Mouse (Mus musculus) 416B (cell line): ENCODE results near the gene Tnfrsf13b.
"Not testable (repeated sequence)": the region's sequence is repeated elsewhere in the genome, so short reads cannot be mapped to it uniquely, and the experiment has no call there.

Source experiments
- DNase-seq: peaks from one replicate; pipeline ENCODE4 v3.0.0; 2011; ENCODE audit warnings: low read depth

Gene Tnfrsf13b

DNA sequence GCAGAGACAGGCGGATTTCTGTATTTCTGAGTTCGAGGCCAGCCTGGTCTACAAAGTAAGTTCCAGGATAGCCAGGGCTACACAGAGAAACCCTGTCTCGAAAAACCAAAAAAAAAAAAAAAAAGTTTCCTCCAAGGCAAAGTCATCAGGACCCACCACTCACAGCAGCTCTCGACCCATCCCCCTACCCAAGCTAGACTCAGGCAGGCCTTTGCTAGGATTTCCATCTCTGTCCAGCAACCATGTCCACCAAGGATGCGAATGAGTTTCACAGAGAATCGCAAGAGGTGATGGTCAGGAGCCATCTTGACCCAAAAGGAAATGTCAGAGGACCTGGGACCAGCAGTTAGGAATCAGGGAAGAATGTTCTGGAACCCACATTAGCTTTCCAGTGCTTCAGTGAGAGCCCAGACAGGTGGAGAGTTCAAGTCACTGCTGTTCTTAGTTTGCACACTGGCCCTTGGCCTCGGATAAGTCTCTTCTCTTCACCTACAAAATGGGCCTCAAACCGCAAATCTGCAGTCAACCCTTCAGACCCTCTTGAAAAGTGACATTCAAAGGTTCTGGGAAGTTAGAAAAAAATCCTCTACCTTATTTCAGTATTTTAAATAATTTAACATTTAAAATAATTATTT is 983 bp downstream of the Tnfrsf13b start:
- DNase-seq = no peak

DNA sequence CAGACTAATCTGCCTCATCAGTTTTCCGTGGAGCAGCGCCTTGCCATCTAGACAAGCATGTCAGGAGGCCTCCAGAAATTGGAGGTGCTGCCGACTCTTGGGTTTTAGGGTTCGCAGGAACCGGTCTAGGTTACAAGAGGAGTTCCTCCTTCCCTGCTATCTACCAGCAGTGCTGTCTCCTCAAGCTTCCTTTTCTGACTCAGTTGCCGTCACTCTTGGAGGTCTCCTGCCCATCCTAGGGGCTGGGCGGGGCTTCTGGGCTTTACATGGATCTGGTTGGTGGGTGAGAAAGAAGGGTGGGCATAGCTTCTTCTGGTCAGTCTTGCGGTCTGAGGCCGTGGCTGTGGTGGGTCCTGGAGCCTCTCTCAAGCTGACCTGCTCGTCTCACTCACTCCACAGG is 2.8 kb downstream of the Tnfrsf13b start:
- DNase-seq = no peak

DNA sequence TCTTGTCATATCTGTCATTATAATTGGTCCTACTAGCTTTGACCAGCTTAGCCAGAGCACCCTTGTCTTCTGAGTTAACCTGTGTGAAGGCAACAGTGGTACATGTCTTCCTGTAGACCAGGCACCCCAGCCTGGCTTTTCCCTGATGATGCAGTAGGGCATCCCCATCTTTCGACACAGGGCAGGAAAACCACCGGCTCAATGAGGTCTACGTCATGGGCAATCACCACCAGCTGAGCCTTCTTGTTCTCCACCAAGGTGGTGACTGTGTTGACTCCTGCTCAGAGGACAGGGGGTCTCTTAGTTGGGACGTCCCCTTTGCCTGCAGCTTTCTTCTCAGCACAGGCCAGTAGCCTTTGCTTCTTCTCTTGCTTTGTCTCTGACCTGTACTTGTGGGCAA is 4.1 kb downstream of the Tnfrsf13b start:
- not testable (repeated sequence) for DNase-seq

DNA sequence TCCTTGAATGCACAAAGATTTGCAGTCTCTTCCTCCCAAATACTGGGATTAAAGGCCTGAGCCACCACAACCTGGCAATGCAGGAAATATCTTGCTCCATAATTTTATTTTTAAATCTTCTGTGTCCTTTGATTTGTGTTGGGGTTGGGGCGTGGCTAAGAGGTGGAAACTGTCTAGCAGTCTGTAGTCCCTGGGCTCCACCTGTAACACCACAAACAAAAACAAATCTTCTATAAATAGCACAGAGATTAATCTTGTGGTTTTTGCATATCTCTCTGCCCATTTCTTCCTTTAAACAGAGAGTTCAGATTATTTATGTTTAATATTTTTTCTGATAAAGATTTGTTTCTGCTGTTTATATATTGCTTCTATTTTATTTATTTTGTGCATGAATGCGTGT is 6.4 kb downstream of the Tnfrsf13b start:
- DNase-seq = no peak

DNA sequence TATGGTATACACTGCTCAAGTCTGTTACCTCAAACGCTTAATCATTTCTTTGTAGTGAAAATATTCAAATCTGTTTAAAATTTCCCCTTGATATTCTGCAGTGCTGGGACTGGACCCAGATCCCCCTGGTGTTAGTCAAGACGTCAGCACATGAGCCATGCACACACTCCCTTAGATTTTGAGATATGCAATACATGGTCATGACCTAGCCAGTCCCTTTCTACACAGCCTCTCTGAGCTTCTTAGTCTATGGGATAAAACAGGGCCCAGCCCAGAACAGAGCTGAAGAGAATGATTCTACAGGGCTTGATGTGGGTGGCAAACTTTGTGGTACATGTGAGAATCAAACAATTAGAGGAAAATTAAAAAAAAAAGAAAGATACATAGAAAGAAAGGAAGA is 15.1 kb downstream of the Tnfrsf13b start:
- DNase-seq = peak; percentile 17

DNA sequence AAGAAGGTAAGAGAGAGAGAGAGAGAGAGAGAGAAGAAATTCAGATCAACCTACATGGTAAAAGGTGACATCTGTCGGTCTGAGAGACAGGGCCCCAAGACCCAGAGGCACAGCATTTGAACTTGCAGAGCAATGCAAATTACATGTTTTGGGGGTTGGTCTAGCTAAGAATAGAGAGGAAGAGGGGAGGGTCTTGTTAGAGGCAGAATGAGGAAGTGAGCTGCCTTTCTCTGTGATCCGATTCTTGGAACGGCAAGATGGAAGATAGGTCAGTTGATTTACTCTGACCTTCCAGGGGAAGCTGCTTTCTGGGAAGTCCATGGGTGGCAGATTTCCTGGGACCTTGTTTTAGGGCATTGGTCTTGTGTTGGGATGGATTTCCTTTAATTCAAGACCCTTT is 15.7 kb downstream of the Tnfrsf13b start:
- DNase-seq = peak; percentile 94

DNA sequence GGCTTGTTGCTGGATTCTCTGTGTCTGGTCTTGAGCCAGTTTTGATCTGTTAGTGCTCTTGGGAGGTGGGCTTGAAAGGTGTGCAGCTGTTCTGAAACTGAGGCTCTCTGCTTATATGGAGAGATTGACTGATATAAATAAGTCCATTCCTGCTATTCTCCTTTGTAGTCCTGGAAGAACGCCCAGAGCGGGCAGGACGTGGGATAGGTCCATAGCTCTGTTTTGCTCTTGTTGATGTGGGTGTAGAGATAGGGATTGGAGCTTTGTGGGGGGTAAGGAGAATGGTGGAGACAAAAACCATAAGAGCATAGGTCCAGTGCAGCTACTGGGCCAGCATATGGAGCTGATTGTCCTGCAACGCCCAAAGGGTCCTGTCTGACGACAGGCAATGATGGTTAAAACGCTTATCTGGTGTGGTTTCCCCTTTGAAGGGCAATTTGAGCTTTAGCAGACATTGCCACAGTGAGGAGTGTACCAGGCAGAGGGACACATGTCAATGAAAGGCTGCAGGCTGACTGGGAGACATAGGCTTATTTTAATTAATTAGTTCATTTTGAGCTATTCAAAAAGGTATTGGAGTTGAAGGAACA is 16.5 kb downstream of the Tnfrsf13b start:
- peak; percentile 77 for DNase-seq

DNA sequence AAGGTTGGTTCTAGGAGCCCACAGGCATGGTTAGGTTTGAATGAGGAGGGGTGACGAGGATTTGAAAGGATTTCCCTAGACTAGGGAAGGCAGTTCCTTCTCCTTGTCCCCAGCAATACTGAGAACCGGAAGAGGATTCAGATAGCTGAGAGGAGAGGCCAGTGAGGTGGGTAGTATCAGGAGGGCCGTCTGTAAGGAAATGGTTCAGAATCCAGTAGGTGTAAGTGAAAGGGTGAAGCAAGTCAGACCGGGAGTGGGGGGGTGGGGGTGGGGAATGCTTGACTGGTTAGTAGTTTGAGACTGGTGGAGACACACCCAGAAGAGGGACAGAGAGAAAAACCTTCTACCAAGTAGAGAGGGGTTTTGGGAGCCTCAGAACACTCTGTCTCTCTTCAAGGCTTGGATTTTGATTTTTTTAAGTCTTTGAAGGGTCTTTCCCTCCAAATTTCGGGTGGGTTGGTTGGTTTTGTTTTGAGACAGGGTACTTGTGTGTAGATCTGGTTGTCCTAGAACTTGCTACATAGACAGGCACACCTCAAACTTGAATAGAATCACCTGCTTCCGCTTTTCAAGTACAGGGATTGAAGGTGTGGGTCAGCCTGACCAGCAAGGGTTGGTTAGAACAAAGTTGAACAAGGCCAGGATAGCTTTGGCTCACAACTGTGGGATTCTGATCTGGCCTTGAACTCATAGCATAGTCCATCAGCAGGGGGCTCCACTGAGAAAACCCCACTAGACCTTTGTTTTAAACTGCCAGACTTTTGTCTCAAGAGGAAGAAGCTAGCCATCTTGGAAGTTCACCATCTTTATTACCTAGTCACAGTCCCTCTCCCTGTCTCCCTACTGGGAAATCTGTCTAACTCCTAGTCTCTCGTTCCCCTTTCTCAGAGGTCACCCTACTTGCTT is 17.3 kb downstream of the Tnfrsf13b start:
- DNase-seq = peak; percentile 69

DNA sequence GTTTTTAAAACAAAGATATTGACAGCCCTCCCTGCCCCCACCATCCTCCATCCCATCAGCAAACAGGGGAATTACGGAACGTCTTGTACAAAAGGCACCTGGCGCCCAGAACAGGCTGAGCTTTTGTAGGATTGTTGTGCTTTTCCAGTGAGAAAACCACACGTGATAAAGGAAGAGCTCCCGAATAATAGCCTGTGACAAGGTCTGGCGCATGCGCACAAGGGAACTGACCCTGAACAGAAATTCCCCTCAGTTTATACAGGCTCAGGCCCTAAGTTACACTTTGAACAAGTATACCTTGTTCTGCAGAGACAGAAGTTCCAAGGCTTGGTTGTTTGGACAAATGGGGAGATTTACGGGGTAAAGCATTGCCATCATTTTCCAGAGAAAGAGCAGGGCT is 19.0 kb downstream of the Tnfrsf13b start:
- DNase-seq = no peak

DNA sequence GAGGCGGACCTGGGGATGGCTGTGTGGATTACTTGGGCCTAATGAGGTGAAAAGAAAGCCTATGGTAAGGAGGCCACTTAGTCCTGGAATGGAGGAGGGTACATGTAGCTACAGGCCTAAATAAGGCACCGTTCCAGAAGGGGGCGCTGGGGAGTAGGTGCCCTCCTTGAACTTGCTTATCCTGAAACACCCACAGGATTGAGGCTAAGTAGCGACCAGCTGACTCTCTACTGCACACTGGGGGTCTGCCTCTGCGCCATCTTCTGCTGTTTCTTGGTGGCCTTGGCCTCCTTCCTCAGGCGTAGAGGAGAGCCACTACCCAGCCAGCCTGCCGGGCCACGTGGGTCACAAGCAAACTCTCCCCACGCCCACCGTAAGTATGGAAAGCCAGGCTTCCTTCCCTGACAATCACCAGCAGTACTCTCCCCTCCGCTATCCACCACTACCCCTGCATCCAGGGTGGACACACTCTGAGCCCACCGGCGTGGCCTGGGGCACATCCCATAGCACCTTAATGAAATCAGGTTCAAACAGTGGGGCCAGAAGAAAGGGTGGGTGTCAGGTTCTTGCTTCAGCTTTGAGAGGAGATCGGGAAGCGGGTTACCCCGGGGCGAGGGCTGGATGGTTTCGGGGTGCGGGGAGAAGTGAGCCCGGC is 20.2 kb downstream of the Tnfrsf13b start:
- peak; percentile 60 for DNase-seq

DNA sequence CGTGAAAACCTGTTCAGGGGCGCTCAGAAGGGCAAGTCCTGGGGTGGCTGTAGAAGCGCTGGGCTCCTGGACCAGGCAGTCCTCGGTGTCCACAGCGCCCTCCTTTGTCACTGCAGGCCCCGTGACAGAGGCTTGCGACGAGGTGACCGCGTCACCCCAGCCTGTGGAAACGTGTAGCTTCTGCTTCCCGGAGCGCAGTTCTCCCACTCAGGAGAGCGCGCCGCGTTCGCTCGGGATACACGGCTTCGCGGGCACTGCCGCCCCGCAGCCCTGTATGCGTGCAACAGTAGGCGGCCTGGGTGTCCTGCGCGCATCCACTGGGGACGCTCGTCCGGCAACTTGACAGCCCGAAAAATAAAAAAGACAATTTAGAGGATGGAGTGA is 20.7 kb downstream of the Tnfrsf13b start:
- DNase-seq = no peak

DNA sequence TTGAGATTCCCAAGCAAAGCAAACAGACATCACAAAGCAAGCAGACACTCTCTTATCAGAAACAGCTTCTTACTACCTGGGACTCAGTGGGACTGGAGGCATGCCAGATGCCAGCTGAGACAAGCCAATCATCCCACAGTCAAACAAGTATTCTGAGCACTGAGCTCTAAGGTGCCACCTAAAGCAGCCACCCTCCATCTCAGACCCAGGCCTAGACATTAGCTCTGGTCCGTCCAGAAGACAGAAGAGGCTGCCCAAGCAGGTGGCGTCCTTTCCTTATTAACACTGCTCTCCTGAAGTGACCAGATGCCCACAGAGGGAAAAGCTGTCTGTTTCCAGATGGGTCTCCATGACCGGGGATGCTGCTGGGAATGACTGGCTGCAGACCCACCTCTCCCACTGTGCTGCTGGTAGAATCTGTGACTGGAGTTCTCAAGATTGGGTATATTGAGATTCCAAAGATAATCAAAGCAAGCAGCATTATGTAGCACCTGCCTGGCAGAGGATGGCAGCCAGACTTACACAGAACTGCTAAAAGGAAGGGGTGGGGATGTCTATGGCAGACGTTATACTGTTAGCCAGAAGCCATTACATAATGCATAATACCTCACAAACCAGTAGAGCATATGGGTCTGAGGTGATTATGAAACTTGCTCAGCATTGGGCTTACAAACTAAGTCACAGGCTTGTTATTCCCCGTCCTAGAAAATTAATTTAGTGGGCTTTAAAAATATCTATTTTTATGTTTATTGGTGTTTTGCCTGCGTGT is 23.9 kb downstream of the Tnfrsf13b start:
- no peak for DNase-seq

DNA sequence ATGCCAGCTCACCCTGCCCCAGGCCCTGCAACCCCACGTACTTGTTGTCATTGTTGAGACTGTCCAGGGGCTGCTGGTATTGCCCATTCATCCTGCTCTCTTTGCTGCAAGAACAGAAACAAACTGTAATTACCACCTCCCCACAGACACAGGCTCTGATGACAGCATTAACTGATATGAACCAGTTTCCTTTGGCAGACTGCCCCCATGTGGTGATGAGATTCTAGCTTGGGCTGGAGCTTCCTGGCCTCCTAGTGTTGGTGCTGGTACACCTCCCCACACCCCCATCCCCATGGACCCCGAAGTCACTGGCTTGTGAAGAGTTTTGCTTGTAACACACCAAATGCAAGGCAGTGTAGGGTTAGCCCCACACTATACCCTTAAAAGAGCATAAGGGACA is 29.2 kb downstream of the Tnfrsf13b start:
- peak; percentile 66 for DNase-seq

DNA sequence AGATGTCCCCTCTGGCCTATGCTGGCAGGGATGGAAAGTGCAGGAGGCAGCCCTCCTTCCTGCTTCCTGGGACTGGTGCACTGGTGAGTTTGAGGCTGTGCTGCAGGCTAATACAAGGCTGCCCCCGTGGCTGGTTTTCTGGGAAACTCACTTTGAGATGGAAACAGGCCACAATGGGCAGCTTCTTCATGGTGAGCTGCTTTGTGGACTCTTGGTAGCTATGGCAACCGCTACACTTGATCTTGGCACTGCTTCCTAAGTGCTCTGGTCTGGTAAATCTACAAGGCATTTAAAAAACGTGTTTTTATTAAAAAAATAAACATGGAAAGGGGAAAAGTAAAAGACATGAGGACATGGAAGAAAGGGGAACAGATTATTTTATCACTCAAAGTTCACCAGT is 31.6 kb downstream of the Tnfrsf13b start:
- DNase-seq = no peak

DNA sequence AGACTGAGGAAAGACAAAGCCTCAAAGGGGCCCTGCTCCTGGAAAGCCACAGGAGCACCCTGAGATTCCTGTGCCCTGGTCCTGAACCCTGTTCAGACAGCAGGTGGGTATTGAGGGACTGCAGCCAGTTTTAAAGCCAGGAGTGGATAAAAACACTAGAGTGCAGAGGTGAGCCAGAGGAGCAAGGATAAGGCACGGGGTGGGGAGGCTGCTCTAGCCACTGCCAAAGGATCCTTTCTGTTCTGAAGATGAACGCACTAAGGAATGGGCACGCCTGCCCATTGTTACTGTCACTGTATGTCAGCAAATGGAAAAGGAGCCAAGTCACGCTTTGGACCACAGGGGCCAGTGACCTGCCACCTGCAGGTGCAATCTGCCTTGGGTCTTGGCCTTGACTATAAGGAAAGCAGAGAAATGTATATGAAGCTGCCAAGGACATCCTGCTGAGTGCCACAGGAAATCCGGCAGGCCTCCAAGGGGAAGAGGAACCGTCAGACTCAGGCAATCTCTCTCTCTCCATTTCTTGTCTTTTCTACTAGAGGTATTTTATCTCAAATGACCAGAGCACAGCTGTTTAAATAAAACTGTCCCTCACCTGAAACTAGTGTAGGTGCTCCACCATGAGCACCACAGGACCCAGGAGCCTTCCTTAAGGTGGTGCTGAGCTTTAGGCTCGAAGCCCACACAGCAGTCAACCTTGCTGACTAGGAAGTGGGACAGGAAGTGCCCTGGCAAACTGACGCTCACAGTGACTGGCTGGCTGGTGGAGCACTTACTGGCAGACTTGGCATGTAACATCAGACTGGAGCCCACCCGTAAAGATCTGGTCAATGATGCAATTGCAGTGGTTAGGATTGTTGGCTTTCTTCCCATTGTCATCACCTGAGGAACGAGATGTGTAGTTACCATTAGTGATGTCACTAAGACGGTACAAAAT is 33.5 kb downstream of the Tnfrsf13b start:
- DNase-seq = peak; percentile 94

DNA sequence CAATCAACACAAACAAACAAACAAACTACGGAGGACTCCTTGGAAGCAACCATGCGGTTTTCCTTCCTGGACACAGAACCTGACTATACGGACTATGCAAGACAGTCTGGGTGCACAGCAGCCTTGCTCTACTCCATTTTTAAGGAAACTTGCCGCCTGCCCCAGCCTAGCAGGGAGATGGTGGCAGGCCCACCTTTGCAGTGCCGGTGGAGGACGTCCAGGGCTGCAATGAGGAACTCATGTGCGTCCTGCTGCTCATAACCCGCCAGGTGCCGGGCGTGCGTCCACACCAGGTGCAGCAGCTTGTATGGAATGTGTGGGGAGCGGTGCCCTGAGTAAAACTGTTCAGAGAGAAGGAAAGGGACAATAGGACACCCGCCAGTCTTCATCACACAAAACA is 34.6 kb downstream of the Tnfrsf13b start:
- DNase-seq = no peak

DNA sequence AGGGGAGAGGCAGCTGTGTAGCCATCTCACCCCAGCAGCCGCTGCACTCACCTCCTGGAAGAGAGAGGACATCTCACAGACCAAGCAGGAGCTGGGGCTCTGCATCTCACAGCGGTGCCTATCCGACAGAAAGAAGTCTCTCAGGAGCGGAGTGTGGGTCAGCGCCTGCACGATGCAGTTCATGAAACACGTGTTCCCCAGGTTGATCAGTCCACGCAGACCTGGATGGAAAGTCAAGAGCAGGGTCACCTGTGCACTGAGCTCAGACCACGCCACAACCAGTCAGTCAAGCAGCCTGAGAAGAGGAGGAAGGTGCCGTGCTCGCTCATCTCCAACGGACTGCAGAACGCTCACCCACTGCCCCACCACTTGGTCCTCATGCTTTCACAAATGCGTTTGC is 36.2 kb downstream of the Tnfrsf13b start:
- no peak for DNase-seq

DNA sequence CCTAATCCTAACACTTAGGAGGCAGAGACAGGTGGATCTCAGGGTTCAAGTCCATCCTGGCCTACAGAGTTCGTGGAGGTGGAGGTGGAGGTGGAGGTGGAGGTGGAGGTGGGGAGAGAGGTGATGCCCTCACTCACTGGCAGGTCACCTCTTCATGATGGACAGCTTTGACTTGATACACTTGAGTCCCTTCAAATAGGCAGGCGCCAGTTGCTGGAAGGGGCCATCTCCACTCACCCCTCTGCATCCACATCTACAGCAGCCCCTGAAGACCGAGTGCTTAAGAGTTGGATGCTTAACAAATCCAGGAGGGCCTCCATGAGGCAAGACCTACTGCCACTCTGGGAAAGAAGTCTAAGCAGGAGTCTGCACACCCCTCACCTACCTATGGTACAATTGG is 36.8 kb downstream of the Tnfrsf13b start:
- no peak for DNase-seq

DNA sequence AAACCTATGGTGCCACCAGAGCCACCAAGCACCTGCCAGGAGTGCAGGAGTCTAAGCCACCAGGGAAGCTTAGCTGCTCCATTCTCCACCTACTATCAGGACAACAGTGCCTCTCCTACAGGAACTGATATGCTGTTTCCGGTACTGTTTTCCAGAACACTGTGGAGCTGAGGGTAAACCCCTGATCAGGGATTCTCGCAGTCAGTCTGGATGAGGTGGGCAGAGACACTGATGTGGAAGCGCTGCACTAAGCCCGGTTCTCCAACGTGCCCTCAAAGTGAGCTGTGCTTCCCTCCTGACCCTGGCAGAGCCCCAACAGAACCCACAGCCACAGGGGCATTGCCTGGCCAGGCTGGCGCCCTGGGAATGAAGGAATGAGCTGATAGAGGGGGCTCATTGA is 37.8 kb downstream of the Tnfrsf13b start:
- no peak for DNase-seq

DNA sequence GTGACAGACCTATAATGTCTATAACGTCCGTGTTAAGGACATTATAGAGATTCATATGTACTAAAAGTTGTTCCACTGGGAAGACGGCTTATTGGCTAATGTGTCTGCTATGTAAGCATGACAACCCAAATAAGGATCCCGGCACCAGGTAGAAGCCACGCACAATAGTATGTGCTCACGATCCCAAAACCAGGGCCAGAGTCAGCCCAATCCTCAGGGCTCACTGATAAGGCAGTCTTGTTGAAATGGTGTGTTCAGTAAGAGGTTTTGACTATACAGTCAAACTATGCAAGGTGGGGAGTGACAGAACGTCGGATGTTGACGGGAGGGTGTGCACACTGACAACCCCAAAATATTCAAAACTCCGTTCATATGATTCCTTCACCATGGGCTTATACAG is 38.3 kb downstream of the Tnfrsf13b start:
- no peak for DNase-seq

DNA sequence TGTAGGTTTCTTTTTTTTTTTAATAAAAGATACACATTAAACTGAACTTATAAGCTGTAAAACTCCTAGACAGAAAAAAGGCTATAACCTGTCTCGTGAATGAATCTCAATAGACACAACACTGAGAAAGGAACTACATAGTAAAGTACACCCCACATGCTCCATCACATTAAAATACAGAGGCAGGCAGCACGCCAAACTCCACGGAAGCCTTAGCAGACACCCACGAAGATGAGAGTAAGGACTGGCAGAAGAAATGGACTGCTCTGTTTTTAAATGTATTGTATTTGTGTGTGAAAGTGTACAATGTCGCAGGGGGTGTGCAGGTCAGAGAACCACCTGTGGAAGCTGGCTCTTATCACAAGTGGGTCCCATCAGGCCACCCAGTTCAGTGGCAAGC is 43.6 kb downstream of the Tnfrsf13b start:
- DNase-seq = no peak
